Comparison of ENCODE assay signal across 8 mouse cellular contexts in the genomic region with DNA sequence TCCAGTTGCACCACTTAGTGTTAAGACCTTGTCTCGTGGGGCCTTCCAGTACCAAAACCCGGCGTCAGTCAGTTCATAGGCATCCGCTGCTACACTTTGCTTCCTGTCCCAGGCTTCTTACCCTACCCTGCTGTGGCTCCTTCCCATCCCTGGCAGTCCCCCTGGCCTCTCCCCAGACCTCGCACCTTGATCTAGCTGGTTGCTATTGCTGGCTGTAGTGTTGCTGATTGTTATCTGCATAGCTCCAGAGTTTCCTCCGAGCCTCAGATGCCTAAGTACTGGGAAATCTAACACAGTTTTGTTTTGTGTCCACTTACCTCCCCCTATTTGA. TPM values are rescaled to one million over a fixed set of nuclear protein-coding genes. Genes with fewer than 3 reads are reported as not detected.
DNase-seq lines count a peak whose midpoint lies in the region; ATAC-seq and TF ChIP-seq lines count a peak whose summit lies in the region.

No protein-coding gene starts in this region.

- DNase-seq in cerebellum, adult 2 months, result peak in 1 of 2 experiments; percentile 9
- DNase-seq in cerebellum, postnatal 36 days, result no peak
- peak; percentile 15 for DNase-seq in MEL-GATA-1-ER (ENCODE audit: extremely low read depth, low read depth)
- peak; percentile 11 for DNase-seq in kidney, postnatal 14 days
- no peak for DNase-seq in midbrain, postnatal 0 days (ENCODE audit: low spot score)
- DNase-seq in ovary, postnatal 14 days (ENCODE audit: low spot score), result no peak
- DNase-seq in urinary bladder, adult 18-20 months (ENCODE audit: low spot score in 2 of 2), result no peak

- WGBS in cerebellum, adult 2 months, result 21% methylated on average over 6 of the region's 6 CpGs
- WGBS in heart, embryonic 12.5 days, result 4% methylated on average over 6 of the region's 6 CpGs
- 23% methylated on average over 6 of the region's 6 CpGs for WGBS in midbrain, postnatal 0 days

- no peak for ATAC-seq in heart, embryonic 12.5 days (ENCODE audit: insufficient number of reproducible peaks, low FRiP score)
- ATAC-seq in midbrain, postnatal 0 days (ENCODE audit: low FRiP score), result no peak

- no peak for TF ChIP-seq POLR2A in cerebellum, adult 2 months (IDR thresholded peaks at IDR 0.05; ENCODE audit: borderline replicate concordance, insufficient read depth, low read length)

- no peaks in the 10 kb centered on the region for H3K9me3 ChIP-seq in heart, embryonic 12.5 days (replicated peaks)
- no peaks in the 10 kb centered on the region for H3K9me3 ChIP-seq in midbrain, postnatal 0 days (ENCODE audit: low read length)

- peak overlapping the region; percentile 92 for H3K4me2 ChIP-seq in heart, embryonic 12.5 days
- H3K4me2 ChIP-seq in midbrain, postnatal 0 days (ENCODE audit: low read depth, low read length, poor library complexity, severe bottlenecking), result peak overlapping the region; percentile 87

- no peaks in the 10 kb centered on the region for H3K36me3 ChIP-seq in heart, embryonic 12.5 days
- no peaks in the 10 kb centered on the region for H3K36me3 ChIP-seq in midbrain, postnatal 0 days (ENCODE audit: insufficient read depth, low read length)

- no peaks in the 10 kb centered on the region for H3K27me3 ChIP-seq in cerebellum, adult 2 months (ENCODE audit: control insufficient read depth, insufficient read depth, low read length)
- H3K27me3 ChIP-seq in heart, embryonic 12.5 days (replicated peaks), result no peaks in the 10 kb centered on the region
- H3K27me3 ChIP-seq in midbrain, postnatal 0 days (ENCODE audit: insufficient read depth, low read length), result no peaks in the 10 kb centered on the region

- peaks cover 3% of the 10 kb centered on the region; the same call in 1 of the 2 replicates for H3K4me1 ChIP-seq in cerebellum, adult 2 months (ENCODE audit: control insufficient read depth, insufficient read depth, low read length)
- peaks cover 29% of the 10 kb centered on the region for H3K4me1 ChIP-seq in heart, embryonic 12.5 days (replicated peaks)
- peaks cover 9% of the 10 kb centered on the region for H3K4me1 ChIP-seq in midbrain, postnatal 0 days (ENCODE audit: insufficient read depth, low read length)

- H3K27ac ChIP-seq in cerebellum, adult 2 months (ENCODE audit: insufficient read depth, low read length), result no peak overlapping the region
- no peak overlapping the region for H3K27ac ChIP-seq in heart, embryonic 12.5 days (ENCODE audit: poor library complexity, severe bottlenecking)
- H3K27ac ChIP-seq in midbrain, postnatal 0 days (ENCODE audit: low read depth, low read length), result no peak overlapping the region

- H3K9ac ChIP-seq in heart, embryonic 12.5 days, result peak overlapping the region; percentile 92
- peak overlapping the region; percentile 84 for H3K9ac ChIP-seq in midbrain, postnatal 0 days (replicated peaks; ENCODE audit: low read length, poor library complexity, severe bottlenecking)

- peak overlapping the region; percentile 74 for H3K4me3 ChIP-seq in cerebellum, adult 2 months (replicated peaks; ENCODE audit: insufficient read depth, low read depth, low read length)
- H3K4me3 ChIP-seq in heart, embryonic 12.5 days, result peak overlapping the region; percentile 75
- H3K4me3 ChIP-seq in midbrain, postnatal 0 days (ENCODE audit: low read depth, low read length), result peak overlapping the region; percentile 84

- no peak for TF ChIP-seq CTCF in cerebellum, adult 2 months (IDR thresholded peaks at IDR 0.05; ENCODE audit: borderline replicate concordance, insufficient read depth, low read depth, low read length)
- TF ChIP-seq CTCF in midbrain, postnatal 0 days (IDR thresholded peaks at IDR 0.05), result no peak

RNA-seq across cellular contexts. Expression of a gene that starts 0.2 kb away (rescaled TPM):
- 31.3 and 33.4 TPM in 2 replicates for polyA plus RNA-seq in cerebellum, adult 2 months (2012; rRNA removed)
- 47.2 and 50.5 TPM in 2 replicates for polyA plus RNA-seq in heart, embryonic 12.5 days (2016; fragmentation: Nextera tagmentation; extraction: Ambion mirVana)
- total RNA-seq in midbrain, postnatal 0 days (2014; rRNA removed), result 34.8 and 42.3 TPM in 2 replicates
- 47.9 and 48.1 TPM in 2 replicates for polyA plus RNA-seq in midbrain, postnatal 0 days (2015; fragmentation: Nextera tagmentation; extraction: Ambion mirVana)

RNA-seq across cellular contexts. Expression of a gene that starts 1.5 kb away (rescaled TPM):
- polyA plus RNA-seq in cerebellum, adult 2 months (2012; rRNA removed), result 39.1 and 41.6 TPM in 2 replicates
- polyA plus RNA-seq in heart, embryonic 12.5 days (2016; fragmentation: Nextera tagmentation; extraction: Ambion mirVana), result 21.6 and 22.9 TPM in 2 replicates
- 32.2 and 33.0 TPM in 2 replicates for total RNA-seq in midbrain, postnatal 0 days (2014; rRNA removed)
- polyA plus RNA-seq in midbrain, postnatal 0 days (2015; fragmentation: Nextera tagmentation; extraction: Ambion mirVana), result 19.2 and 20.1 TPM in 2 replicates

RNA-seq across cellular contexts. Expression of a gene that starts 36.0 kb away (rescaled TPM):
- 101 and 110 TPM in 2 replicates for polyA plus RNA-seq in cerebellum, adult 2 months (2012; rRNA removed)
- polyA plus RNA-seq in heart, embryonic 12.5 days (2016; fragmentation: Nextera tagmentation; extraction: Ambion mirVana), result 67.1 and 69.4 TPM in 2 replicates
- total RNA-seq in midbrain, postnatal 0 days (2014; rRNA removed), result 88.6 and 92.6 TPM in 2 replicates
- 83.1 and 87.8 TPM in 2 replicates for polyA plus RNA-seq in midbrain, postnatal 0 days (2015; fragmentation: Nextera tagmentation; extraction: Ambion mirVana)

RNA-seq across cellular contexts. Expression of a gene that starts 50.7 kb away (rescaled TPM):
- polyA plus RNA-seq in cerebellum, adult 2 months (2012; rRNA removed), result 3.1 and 4.6 TPM in 2 replicates
- polyA plus RNA-seq in heart, embryonic 12.5 days (2016; fragmentation: Nextera tagmentation; extraction: Ambion mirVana), result 0.04 and 0.15 TPM in 2 replicates
- 0.14 and 0.22 TPM in 2 replicates for total RNA-seq in midbrain, postnatal 0 days (2014; rRNA removed)
- 0.23 and 0.52 TPM in 2 replicates for polyA plus RNA-seq in midbrain, postnatal 0 days (2015; fragmentation: Nextera tagmentation; extraction: Ambion mirVana)

Comparison
In these comparisons a context has a peak if more than half of its experiments do, and no peak if none do; other contexts are left out.
1. DNase-seq: peak in MEL-GATA-1-ER (single experiment) and kidney, postnatal 14 days (single experiment); none in cerebellum, postnatal 36 days (0 of 2), midbrain, postnatal 0 days (single experiment), ovary, postnatal 14 days (single experiment) and urinary bladder, adult 18-20 months (0 of 2).
2. Peak in every context shown above with its lines, with median percentiles within 50 percentile points of each other: H3K4me3 ChIP-seq.